Mouse (Mus musculus) liver, embryonic 15.5 days (tissue): ENCODE results near the gene Rpl23. TPM values are rescaled to one million over a fixed set of nuclear protein-coding genes. Genes with fewer than 3 reads are reported as not detected.

Source experiments
- ATAC-seq: fragments of 200-750 bp; cut with Nextera tagmentation; 2 replicates; pipeline ENCODE4 v1.8.0; 2017; ENCODE audit warnings: moderate number of reproducible peaks, mild to moderate bottlenecking, moderate library complexity; ENCODE audit not compliant: insufficient read depth
- H3K27ac ChIP-seq: fragments of 300-500 bp; sonication (generic); replicated peaks from 2 replicates; pipeline ENCODE4 v1.5.1; 2015; ENCODE audit warnings: mild to moderate bottlenecking, inconsistent platforms
- H3K27me3 ChIP-seq: fragments of 300-500 bp; sonication (generic); 2 replicates; pipeline ENCODE4 v1.6.1; 2015; ENCODE audit warnings: mild to moderate bottlenecking, inconsistent platforms
- H3K36me3 ChIP-seq: fragments of 300-500 bp; sonication (generic); replicated peaks from 2 replicates; pipeline ENCODE4 v1.6.1; 2015; ENCODE audit warnings: moderate library complexity, mild to moderate bottlenecking, inconsistent platforms
- H3K4me1 ChIP-seq: fragments of 300-500 bp; sonication (generic); replicated peaks from 2 replicates; pipeline ENCODE4 v1.6.1; 2015; ENCODE audit warnings: inconsistent platforms
- H3K4me2 ChIP-seq: fragments of 300-500 bp; sonication (generic); 2 replicates; pipeline ENCODE4 v1.6.1; 2015; ENCODE audit warnings: moderate library complexity, mild to moderate bottlenecking, inconsistent platforms
- H3K4me3 ChIP-seq: fragments of 300-500 bp; sonication (generic); replicated peaks from 2 replicates; pipeline ENCODE4 v1.5.1; 2015; ENCODE audit warnings: mild to moderate bottlenecking, inconsistent platforms
- H3K9ac ChIP-seq: fragments of 300-500 bp; sonication (generic); 2 replicates; pipeline ENCODE4 v1.6.1; 2015; ENCODE audit warnings: moderate library complexity, mild to moderate bottlenecking, inconsistent platforms
- H3K9me3 ChIP-seq: fragments of 300-500 bp; sonication (generic); replicated peaks from 2 replicates; pipeline ENCODE4 v1.6.1; 2016; ENCODE audit warnings: inconsistent platforms
- WGBS: fragments of 180-500 bp; shearing (Covaris S2); methylation state at CpG from one replicate; pipeline ENCODE4 v1.1.7; 2015; ENCODE audit warnings: mixed read lengths; ENCODE audit not compliant: insufficient replicate concordance; 5-methylcytosine and 5-hydroxymethylcytosine counted together
- polyA plus RNA-seq: library from polyadenylated mRNA; unstranded; fragments of >200 nt; fragmentation: Nextera tagmentation; extraction: Ambion mirVana; gene quantifications from 2 replicates; pipeline ENCODE4 v1.2.1, GENCODE M21; 2015

Rpl23 gene
- polyA plus RNA-seq, 1 experiment from 2014 or later = 242 TPM

GRCm38 (mm10) chr11:97813746-97814515, 31.7 kb upstream of the Rpl23 start:
- Histone ChIP-seq H3K36me3 (peaks cover 8% of the 10 kb centered on the region), H3K4me3 (no peak overlapping the region), H3K9ac (no peak overlapping the region), H3K27me3 (no peaks in the 10 kb centered on the region), H3K27ac (no peak overlapping the region), H3K4me1 (peaks cover 94% of the 10 kb centered on the region), H3K9me3 (no peaks in the 10 kb centered on the region), H3K4me2 (no peak overlapping the region)
- ATAC-seq = no peak
- WGBS = 68% methylated on average over 17 of the region's 17 CpGs

DNA sequence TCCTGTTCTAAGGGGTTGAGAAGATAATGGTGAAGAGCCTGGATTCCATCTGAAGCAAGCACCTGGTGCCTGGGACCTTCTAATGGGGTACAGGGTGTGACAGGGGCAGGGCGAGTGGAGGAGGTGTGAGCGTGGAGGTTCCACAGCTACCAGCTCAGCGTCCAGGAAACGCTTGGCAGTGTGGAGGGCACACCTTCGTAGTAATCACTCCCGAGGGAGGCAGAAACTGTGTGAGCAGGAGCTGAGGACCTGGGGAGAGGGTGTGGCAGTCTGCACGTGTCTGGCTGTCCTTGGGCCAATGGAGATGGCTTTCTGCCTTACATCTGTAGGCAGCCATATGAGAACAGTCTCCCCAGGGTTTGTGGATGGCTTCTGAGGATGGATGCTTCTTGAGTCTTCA, 30.8 kb upstream of the Rpl23 start:
- H3K27ac ChIP-seq = no peak overlapping the region
- H3K4me3 ChIP-seq = no peak overlapping the region
- H3K9me3 ChIP-seq = no peaks in the 10 kb centered on the region
- WGBS = 60% methylated on average over 7 of the region's 7 CpGs
- no peak overlapping the region for H3K4me2 ChIP-seq
- no peaks in the 10 kb centered on the region for H3K27me3 ChIP-seq
- H3K4me1 ChIP-seq = peaks cover 94% of the 10 kb centered on the region
- H3K9ac ChIP-seq = no peak overlapping the region
- peaks cover 8% of the 10 kb centered on the region for H3K36me3 ChIP-seq
- ATAC-seq = no peak

DNA sequence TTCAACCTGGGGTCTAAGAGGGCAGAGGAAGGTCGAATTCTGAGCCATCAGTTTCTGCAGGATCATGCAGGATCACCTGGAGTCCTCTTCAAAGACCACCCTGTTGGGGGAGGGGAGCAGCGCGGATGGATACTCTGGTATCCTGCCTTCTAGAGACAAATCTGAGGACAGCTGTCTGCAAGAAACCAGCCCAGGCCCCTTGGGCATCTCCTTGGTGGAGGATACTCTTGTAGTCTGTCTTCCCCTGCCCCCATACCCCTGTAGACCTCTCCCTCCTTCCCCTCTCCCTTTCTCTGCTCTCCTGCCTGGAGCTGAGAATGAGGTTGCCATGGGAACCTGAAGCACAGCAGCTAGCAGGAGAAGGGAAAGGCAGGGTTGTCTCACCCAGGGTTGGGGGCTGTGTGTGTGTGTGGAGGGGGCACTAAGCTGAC, 30.3 kb upstream of the Rpl23 start:
- H3K36me3 ChIP-seq = peaks cover 8% of the 10 kb centered on the region
- H3K4me3 ChIP-seq = no peak overlapping the region
- no peak overlapping the region for H3K9ac ChIP-seq
- H3K27ac ChIP-seq = peak overlapping the region; percentile 33; the same call in 1 of the 2 replicates
- WGBS = 53% methylated on average over 3 of the region's 3 CpGs
- no peaks in the 10 kb centered on the region for H3K27me3 ChIP-seq
- no peaks in the 10 kb centered on the region for H3K9me3 ChIP-seq
- no peak overlapping the region for H3K4me2 ChIP-seq
- peaks cover 94% of the 10 kb centered on the region for H3K4me1 ChIP-seq
- no peak for ATAC-seq

DNA sequence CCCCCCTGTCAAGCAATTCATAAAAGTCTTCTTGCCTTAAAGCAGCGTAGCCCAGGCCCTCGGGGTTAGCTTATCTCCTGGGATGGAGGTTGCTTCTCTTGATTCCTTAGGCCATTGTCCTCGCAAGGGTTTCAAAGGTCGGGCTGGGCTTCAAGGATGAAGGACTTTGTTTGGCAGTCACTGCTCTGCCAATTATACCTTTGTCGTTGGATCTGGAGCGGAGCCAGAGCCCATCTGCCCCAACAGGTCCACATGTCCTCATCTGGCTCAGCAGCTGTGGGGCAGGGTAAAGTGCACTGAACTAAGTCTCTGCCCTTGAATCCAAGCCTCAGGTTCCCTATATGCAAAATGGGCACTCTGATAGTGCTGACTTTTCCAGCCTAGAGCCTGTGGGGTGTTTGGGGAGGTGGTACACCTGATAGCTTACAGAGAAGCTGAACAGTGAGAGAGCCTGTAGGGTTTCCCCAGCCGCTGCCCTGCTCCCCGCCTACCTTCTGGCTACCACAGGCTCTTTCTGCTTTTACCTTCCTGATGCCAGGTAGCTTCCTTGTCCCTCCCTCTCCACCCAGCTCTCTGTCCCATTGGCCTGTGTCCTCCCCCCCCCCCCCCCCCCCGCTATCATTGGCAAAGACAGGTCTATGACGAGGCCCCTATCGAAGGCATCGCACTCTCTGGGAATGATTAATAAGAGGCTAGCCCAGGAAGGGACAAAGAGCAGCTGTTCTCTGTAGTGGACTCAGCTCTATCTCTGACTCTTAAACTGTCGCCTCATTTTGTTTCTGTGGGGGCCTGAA, 29.5 kb upstream of the Rpl23 start:
- Histone ChIP-seq H3K4me3 (no peak overlapping the region), H3K4me1 (peaks cover 88% of the 10 kb centered on the region), H3K4me2 (peak overlapping the region; percentile 23; the same call in 1 of the 2 replicates), H3K9me3 (no peaks in the 10 kb centered on the region), H3K36me3 (peaks cover 12% of the 10 kb centered on the region), H3K9ac (no peak overlapping the region), H3K27me3 (no peaks in the 10 kb centered on the region), H3K27ac (peak overlapping the region; percentile 41; the same call in 1 of the 2 replicates)
- 62% methylated on average over 12 of the region's 13 CpGs for WGBS
- ATAC-seq = peak; percentile 37

- no peak for ATAC-seq
- Histone ChIP-seq H3K4me1 (peaks cover 87% of the 10 kb centered on the region), H3K4me2 (no peak overlapping the region), H3K9me3 (no peaks in the 10 kb centered on the region), H3K27ac (no peak overlapping the region), H3K4me3 (no peak overlapping the region), H3K9ac (no peak overlapping the region), H3K27me3 (no peaks in the 10 kb centered on the region), H3K36me3 (peaks cover 10% of the 10 kb centered on the region)
- 57% methylated on average over 3 of the region's 3 CpGs for WGBS
These were observed 28.7 kb upstream of the Rpl23 start for GRCm38 (mm10) chr11:97810970-97811369.

- H3K36me3 ChIP-seq = peaks cover 6% of the 10 kb centered on the region; the same call in 1 of the 2 replicates
- H3K9me3 ChIP-seq = no peaks in the 10 kb centered on the region
- peaks cover 87% of the 10 kb centered on the region for H3K4me1 ChIP-seq
- no peak overlapping the region for H3K27ac ChIP-seq
- ATAC-seq = no peak
- no peak overlapping the region for H3K4me3 ChIP-seq
- H3K9ac ChIP-seq = no peak overlapping the region
- no peaks in the 10 kb centered on the region for H3K27me3 ChIP-seq
- 47% methylated on average over 7 of the region's 7 CpGs for WGBS
- H3K4me2 ChIP-seq = no peak overlapping the region
These were observed 28.1 kb upstream of the Rpl23 start for GRCm38 (mm10) chr11:97810356-97810755.

DNA sequence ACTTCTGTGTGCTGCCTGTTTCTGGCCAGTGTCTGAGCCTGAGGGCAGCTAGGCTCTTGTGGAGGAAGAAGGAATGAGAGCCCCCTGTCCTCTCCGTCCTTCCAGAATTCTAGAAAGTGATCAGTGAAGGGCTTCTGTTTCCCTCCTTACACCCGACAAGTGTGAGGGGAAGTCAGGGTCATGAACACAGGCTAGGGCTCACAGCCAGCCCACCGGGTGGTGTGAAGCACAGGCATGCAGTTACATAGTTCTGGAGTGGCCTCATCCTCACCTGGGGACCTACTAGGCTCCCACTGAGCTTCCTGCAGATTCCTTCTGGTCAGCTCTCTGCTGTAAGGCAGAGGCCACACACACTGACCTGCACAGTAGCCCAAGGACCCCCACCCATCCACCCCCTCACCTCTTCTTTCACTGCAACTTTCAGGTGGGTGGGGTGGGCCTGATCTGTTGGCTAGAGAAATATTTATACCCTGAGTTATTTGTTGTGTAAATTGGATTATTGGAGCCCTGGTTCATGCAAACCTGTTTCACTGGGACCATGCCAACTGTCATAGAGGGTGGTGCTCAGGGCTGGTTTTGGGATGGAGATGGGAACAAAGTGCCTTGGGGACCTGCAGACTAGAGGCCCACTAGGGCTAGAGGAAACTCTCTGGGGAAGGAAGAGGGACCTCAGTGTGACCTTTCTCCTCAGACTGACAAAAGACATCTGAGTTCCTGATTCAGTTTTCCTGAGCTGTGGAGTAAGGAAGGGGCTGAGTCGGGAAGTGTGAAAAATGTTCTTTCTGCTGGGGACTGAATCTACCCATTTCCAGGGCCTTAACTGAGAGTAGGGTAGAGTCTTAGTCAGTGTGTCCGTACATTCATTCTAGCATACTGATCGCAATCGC, 27.2 kb upstream of the Rpl23 start:
- H3K4me1 ChIP-seq = peaks cover 87% of the 10 kb centered on the region
- WGBS = 52% methylated on average over 7 of the region's 7 CpGs
- ATAC-seq = no peak
- no peak overlapping the region for H3K4me3 ChIP-seq
- peak overlapping the region; percentile 24; the same call in 1 of the 2 replicates for H3K27ac ChIP-seq
- no peak overlapping the region for H3K9ac ChIP-seq
- H3K9me3 ChIP-seq = no peaks in the 10 kb centered on the region
- no peak overlapping the region for H3K4me2 ChIP-seq
- H3K27me3 ChIP-seq = no peaks in the 10 kb centered on the region
- H3K36me3 ChIP-seq = peaks cover 6% of the 10 kb centered on the region; the same call in 1 of the 2 replicates

GRCm38 (mm10) chr11:97808621-97809234, 26.5 kb upstream of the Rpl23 start:
- Histone ChIP-seq H3K27ac (peak overlapping the region; percentile 24; the same call in 1 of the 2 replicates), H3K36me3 (peaks cover 6% of the 10 kb centered on the region; the same call in 1 of the 2 replicates), H3K27me3 (no peaks in the 10 kb centered on the region), H3K9me3 (no peaks in the 10 kb centered on the region), H3K9ac (no peak overlapping the region), H3K4me2 (no peak overlapping the region), H3K4me1 (peaks cover 88% of the 10 kb centered on the region), H3K4me3 (no peak overlapping the region)
- 56% methylated on average over 5 of the region's 5 CpGs for WGBS
- ATAC-seq = no peak

GRCm38 (mm10) chr11:97808093-97808492, 25.9 kb upstream of the Rpl23 start:
- Histone ChIP-seq H3K36me3 (peaks cover 6% of the 10 kb centered on the region; the same call in 1 of the 2 replicates), H3K4me3 (no peak overlapping the region), H3K27me3 (no peaks in the 10 kb centered on the region), H3K27ac (no peak overlapping the region), H3K4me1 (peaks cover 88% of the 10 kb centered on the region), H3K9me3 (no peaks in the 10 kb centered on the region), H3K9ac (no peak overlapping the region), H3K4me2 (no peak overlapping the region)
- no peak for ATAC-seq
- 42% methylated on average over 2 of the region's 2 CpGs for WGBS

DNA sequence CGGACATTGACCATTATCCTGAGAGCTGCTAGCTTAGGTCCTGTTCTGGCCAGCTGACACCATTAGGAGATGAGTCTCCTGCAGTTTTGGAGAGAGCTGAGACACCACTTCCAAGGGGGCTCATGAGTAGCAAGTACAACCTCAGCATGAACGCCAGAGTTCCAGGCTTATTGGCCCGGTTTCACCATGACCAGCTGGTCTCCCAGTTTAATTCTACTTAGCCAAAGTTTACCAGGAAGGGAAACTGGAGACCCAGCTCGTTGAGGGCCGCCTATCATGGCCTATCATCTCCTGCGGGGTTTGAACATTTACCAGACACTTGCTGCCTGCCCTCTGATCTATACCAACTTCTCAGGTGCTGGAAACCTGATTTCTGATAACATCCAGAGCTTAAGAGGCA, 25.4 kb upstream of the Rpl23 start:
- no peak overlapping the region; the same call in 1 of the 2 replicates for H3K27ac ChIP-seq

More for the DNA sequence above, 25.4 kb upstream of the Rpl23 start:
- Histone ChIP-seq H3K9ac (no peak overlapping the region), H3K36me3 (peaks cover 6% of the 10 kb centered on the region; the same call in 1 of the 2 replicates), H3K4me2 (no peak overlapping the region), H3K27me3 (no peaks in the 10 kb centered on the region), H3K4me3 (no peak overlapping the region), H3K9me3 (no peaks in the 10 kb centered on the region), H3K4me1 (peaks cover 88% of the 10 kb centered on the region)
- 36% methylated on average over 6 of the region's 6 CpGs for WGBS
- ATAC-seq = no peak
